Mouse (Mus musculus): ENCODE measurements around the gene Lpp.

DNA sequence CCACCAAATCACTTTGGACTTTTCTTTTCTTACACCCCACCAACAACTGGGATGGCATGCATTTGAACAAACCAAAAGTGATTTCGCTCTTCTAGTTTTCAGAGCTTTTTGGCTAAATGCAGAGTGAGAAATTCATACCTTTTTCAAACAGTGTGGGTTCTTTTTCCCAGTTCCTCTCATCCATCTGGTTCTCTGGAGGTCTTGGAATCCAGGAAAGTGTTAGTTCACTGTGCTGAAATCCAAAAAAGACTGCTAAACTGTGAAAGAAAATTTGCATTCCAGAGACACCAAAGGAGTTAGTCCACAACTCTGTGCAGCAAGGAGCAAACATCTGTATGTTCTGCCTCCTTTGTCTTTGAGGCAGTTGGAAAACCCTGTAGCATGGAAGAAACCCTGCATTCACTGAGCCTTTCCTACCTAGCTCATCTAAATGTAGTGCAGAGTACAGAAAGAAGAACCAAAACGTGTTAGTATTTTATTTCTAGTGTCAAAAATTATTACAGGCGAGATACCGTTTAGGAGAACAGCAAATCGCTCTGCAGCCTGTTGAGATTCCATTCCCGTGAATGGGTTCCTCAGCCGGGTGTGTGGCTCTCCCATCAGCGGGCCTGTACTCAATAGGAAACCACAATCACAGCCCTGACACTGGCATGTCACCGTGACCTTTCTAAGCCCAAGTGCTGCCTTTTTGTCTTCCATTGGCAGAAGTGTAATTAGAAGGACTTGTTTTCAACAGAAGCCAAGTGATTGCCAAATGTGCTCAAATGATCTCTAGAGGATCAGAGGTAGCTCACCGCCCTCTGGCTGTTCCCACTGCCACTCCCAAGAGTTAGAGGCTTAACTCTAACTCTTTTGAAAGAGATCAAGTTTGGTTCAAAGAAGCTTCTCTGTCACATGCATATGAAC, 567.8 kb downstream of the Lpp start:
- no peak for TF ChIP-seq POLR2A (IDR thresholded peaks at IDR 0.05; ENCODE audit: insufficient read depth, low read depth, low read length)
- TF ChIP-seq CTCF (IDR thresholded peaks at IDR 0.05; ENCODE audit: insufficient read depth, low read depth, low read length), result no peak
